Mouse (Mus musculus) spleen, embryonic (tissue): ENCODE data around the gene Vstm5.
"Not testable (repeated sequence)": the region's sequence is repeated elsewhere in the genome, so short reads cannot be mapped to it uniquely, and the experiment has no call there.

Experiments
- CTCF ChIA-PET: fragments of 350-600 bp; sonication (Branson Sonifier 250); formaldehyde crosslinking; loops from one replicate; lab custom pipeline; 2022; lab: Charles Lee

Gene Vstm5

GRCm38 (mm10) chr9:15261980-15262379 is 23.1 kb downstream of the Vstm5 start:
- CTCF ChIA-PET: no interaction called here

GRCm38 (mm10) chr9:15263487-15263886 is 24.6 kb downstream of the Vstm5 start:
- CTCF ChIA-PET: no interaction called here

GRCm38 (mm10) chr9:15273981-15274380 is 35.1 kb downstream of the Vstm5 start:
- CTCF ChIA-PET: no interaction called here

GRCm38 (mm10) chr9:15276855-15277254 is 38.0 kb downstream of the Vstm5 start:
- CTCF ChIA-PET: no interaction called here

GRCm38 (mm10) chr9:15278343-15278742 is 39.5 kb downstream of the Vstm5 start:
- CTCF ChIA-PET: no interaction called here

- CTCF ChIA-PET: interaction anchor here (0.6 to 0.7 kb wide), 2 partner anchors 28 to 368 kb away, joined by 4 read pairs; partner anchors contain the start of gene 4931406C07Rik
Measured at GRCm38 (mm10) chr9:15279139-15279648, 40.3 kb downstream of the Vstm5 start.

GRCm38 (mm10) chr9:15279649-15280490 is 41.0 kb downstream of the Vstm5 start, which contains the start of gene Med17:
Gene Med17 (minus strand): TSS chr9:15279931.
- CTCF ChIA-PET: interaction anchor here (0.7 kb wide), 1 partner anchor 27 kb away, joined by 4 read pairs; the partner anchor contains the start of gene 4931406C07Rik

GRCm38 (mm10) chr9:15280491-15280879 is 41.6 kb downstream of the Vstm5 start:
- CTCF ChIA-PET: no interaction called here

GRCm38 (mm10) chr9:15285443-15285842 is 46.6 kb downstream of the Vstm5 start:
- CTCF ChIA-PET: no interaction called here

- CTCF ChIA-PET: no interaction called here
Measured at GRCm38 (mm10) chr9:15287846-15288245, 49.0 kb downstream of the Vstm5 start.

- CTCF ChIA-PET: no interaction called here
Measured at GRCm38 (mm10) chr9:15288402-15288801, 49.6 kb downstream of the Vstm5 start.

GRCm38 (mm10) chr9:15289251-15289650 is 50.4 kb downstream of the Vstm5 start:
- CTCF ChIA-PET: no interaction called here

GRCm38 (mm10) chr9:15297112-15297511 is 58.3 kb downstream of the Vstm5 start:
- CTCF ChIA-PET: no interaction called here

GRCm38 (mm10) chr9:15298451-15298850 is 59.6 kb downstream of the Vstm5 start:
- CTCF ChIA-PET: no interaction called here

- CTCF ChIA-PET: no interaction called here
Measured at GRCm38 (mm10) chr9:15300056-15300455, 61.2 kb downstream of the Vstm5 start.

GRCm38 (mm10) chr9:15301399-15301798 is 62.6 kb downstream of the Vstm5 start:
- CTCF ChIA-PET: no interaction called here

GRCm38 (mm10) chr9:15302006-15302405 is 63.2 kb downstream of the Vstm5 start:
- CTCF ChIA-PET: not testable (repeated sequence)

- CTCF ChIA-PET: no interaction called here
Measured at GRCm38 (mm10) chr9:15302881-15303280, 64.0 kb downstream of the Vstm5 start.

GRCm38 (mm10) chr9:15305503-15306397 is 66.9 kb downstream of the Vstm5 start, which contains the start of gene Taf1d:
Gene Taf1d (plus strand): TSS chr9:15306214.
- CTCF ChIA-PET: interaction anchor here (1.1 kb wide), 1 partner anchor 26 kb away, joined by 4 read pairs; the partner anchor contains the start of gene Med17

GRCm38 (mm10) chr9:15306398-15307119 is 67.7 kb downstream of the Vstm5 start, which contains the start of gene 4931406C07Rik:
Gene 4931406C07Rik (minus strand): TSS chr9:15306448.
- CTCF ChIA-PET: interaction anchor here (0.8 to 1.1 kb wide), 2 partner anchors 27 to 246 kb away, joined by 3 to 4 read pairs; partner anchors contain the start of gene Med17

- CTCF ChIA-PET: interaction anchor here (0.8 to 1.1 kb wide), 2 partner anchors 28 to 247 kb away, joined by 3 to 4 read pairs; partner anchors contain the start of gene Med17
Measured at GRCm38 (mm10) chr9:15307257-15307656, 68.4 kb downstream of the Vstm5 start.
